Comparison of ENCODE assay signal across 18 mouse cellular contexts in the genomic region with DNA sequence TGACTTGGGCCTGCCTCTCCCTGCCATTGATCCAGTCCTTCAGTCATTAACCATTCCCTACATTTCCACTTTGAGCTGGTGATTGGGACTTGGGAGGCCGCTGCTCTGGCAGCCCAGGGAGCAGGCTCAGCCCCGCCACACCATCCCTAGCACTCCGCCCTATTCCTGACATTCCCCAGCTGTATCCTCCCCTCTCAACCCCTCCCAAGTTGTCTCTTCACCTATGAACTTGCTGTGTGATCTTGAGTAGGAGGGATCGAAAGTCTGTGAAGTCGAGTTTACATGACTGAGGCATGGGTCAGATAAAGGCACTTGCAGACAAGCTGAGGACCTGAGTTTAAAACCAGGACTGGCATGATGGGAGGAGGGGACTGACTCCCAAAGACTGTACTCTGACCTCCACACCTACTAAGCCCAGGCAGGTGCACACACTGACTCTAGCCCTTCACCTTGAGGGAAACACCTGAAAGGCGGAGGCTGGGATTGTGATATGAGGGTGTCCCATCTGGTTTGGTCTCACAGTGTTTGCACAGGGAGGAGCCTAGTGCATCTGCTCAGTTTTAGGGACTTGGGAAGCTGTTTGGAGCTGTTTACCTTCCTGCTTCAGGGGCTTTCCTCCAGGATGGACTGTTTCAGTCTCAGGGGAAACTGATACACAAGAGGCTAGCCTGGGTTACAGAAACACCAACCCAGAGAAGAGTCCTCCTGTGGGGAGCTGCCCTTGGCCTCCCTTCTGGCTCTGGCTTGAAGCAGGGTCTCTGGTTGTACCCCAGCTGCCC. TPM values are rescaled to one million over a fixed set of nuclear protein-coding genes. Genes with fewer than 3 reads are reported as not detected.
DNase-seq lines count a peak whose midpoint lies in the region; ATAC-seq and TF ChIP-seq lines count a peak whose summit lies in the region.
"Had no signal": no experiment of that assay in that cellular context is flagged by ENCODE, and none has a peak within 500 bp of the region (broad histone marks: within the 10 kb centered on the region; RNA-seq: fewer than 3 reads in every experiment).

No protein-coding gene starts in this region.

- peaks cover 60% of the 10 kb centered on the region for H3K36me3 ChIP-seq in limb, embryonic 10.5 days
- no peaks in the 10 kb centered on the region for H3K36me3 ChIP-seq in midbrain, embryonic 11.5 days (ENCODE audit: control insufficient read depth, insufficient read depth, low read length)

- no peak for ATAC-seq in midbrain, embryonic 11.5 days (ENCODE audit: low FRiP score)
- ATAC-seq: CD4-positive, CD25-positive, alpha-beta regulatory T cell, adult 4 months; hindbrain, postnatal 0 days; midbrain, embryonic 16.5 days had no signal

- TF ChIP-seq CTCF in cerebellum, adult 2 months (IDR thresholded peaks at IDR 0.05; ENCODE audit: borderline replicate concordance, insufficient read depth, low read depth, low read length): no peak

- DNase-seq in cerebellum, adult 9-11 months: peak; percentile 7
- DNase-seq in cerebellum, adult 2 months: no peak
- peak; percentile 32 for DNase-seq in testis, postnatal 10 days (ENCODE audit: low spot score)
- DNase-seq in testis, postnatal 14 days (ENCODE audit: low spot score): no peak
- peak; percentile 27 for DNase-seq in limb, embryonic 10.5 days (ENCODE audit: low spot score)
- DNase-seq in midbrain, embryonic 11.5 days (ENCODE audit: low spot score, missing footprints): no peak
- no peak for DNase-seq in kidney, postnatal 36 days
- no peak for DNase-seq in thymus, postnatal 36 days
- DNase-seq: adrenal gland, adult 2 months; embryo, embryonic 11 days; heart, adult 18-20 months; lung, adult 2 months; lung, postnatal 36 days; retina, postnatal 1 day had no signal

- no peak overlapping the region for H3K4me3 ChIP-seq in cerebellum, adult 2 months (replicated peaks; ENCODE audit: insufficient read depth, low read depth, low read length)
- H3K4me3 ChIP-seq in limb, embryonic 10.5 days: no peak overlapping the region
- no peak overlapping the region for H3K4me3 ChIP-seq in midbrain, embryonic 11.5 days (ENCODE audit: low read depth, low read length)
- H3K4me3 ChIP-seq: hindbrain, embryonic 10.5 days had no signal

- no peak overlapping the region for H3K9ac ChIP-seq in midbrain, embryonic 11.5 days (ENCODE audit: low read length)

- 0 out of 2 replicates have a peak, but pooled peaks cover 3% of the 10 kb centered on the region for H3K4me1 ChIP-seq in cerebellum, adult 2 months (ENCODE audit: control insufficient read depth, insufficient read depth, low read length)
- peaks cover 27% of the 10 kb centered on the region for H3K4me1 ChIP-seq in limb, embryonic 10.5 days
- peaks cover 3% of the 10 kb centered on the region; the same call in 1 of the 2 replicates for H3K4me1 ChIP-seq in midbrain, embryonic 11.5 days (ENCODE audit: control insufficient read depth, insufficient read depth, low read length)

- H3K9me3 ChIP-seq in limb, embryonic 10.5 days (replicated peaks): no peaks in the 10 kb centered on the region
- H3K9me3 ChIP-seq in midbrain, embryonic 11.5 days (ENCODE audit: control insufficient read depth, low read length): no peaks in the 10 kb centered on the region
- H3K9me3 ChIP-seq: hindbrain, embryonic 10.5 days had no signal

- no peak for TF ChIP-seq POLR2A in cerebellum, adult 2 months (IDR thresholded peaks at IDR 0.05; ENCODE audit: borderline replicate concordance, insufficient read depth, low read length)

- H3K27ac ChIP-seq in cerebellum, adult 2 months (ENCODE audit: insufficient read depth, low read length): no peak overlapping the region
- no peak overlapping the region for H3K27ac ChIP-seq in limb, embryonic 10.5 days
- no peak overlapping the region for H3K27ac ChIP-seq in midbrain, embryonic 11.5 days (ENCODE audit: low read depth, low read length)
- H3K27ac ChIP-seq: hindbrain, embryonic 10.5 days; hindbrain, postnatal 0 days had no signal

- 91% methylated on average over 6 of the region's 6 CpGs for WGBS in cerebellum, adult 2 months
- WGBS in limb, embryonic 10.5 days: 81% methylated on average over 6 of the region's 6 CpGs
- WGBS in midbrain, embryonic 11.5 days: 84% methylated on average over 6 of the region's 6 CpGs

- H3K4me2 ChIP-seq in midbrain, embryonic 11.5 days: no peak overlapping the region

- H3K27me3 ChIP-seq in cerebellum, adult 2 months (ENCODE audit: control insufficient read depth, insufficient read depth, low read length): no peaks in the 10 kb centered on the region
- H3K27me3 ChIP-seq in limb, embryonic 10.5 days (ENCODE audit: low read depth, poor library complexity, severe bottlenecking): no peaks in the 10 kb centered on the region
- no peaks in the 10 kb centered on the region for H3K27me3 ChIP-seq in midbrain, embryonic 11.5 days (ENCODE audit: control insufficient read depth, insufficient read depth, low read length)

RNA-seq across cellular contexts. Expression of a gene that starts 2.5 kb away (rescaled TPM):
- 0.43 and 0.44 TPM in 2 replicates for polyA plus RNA-seq in cerebellum, adult 2 months (2012; rRNA removed)
- polyA plus RNA-seq in limb, embryonic 10.5 days (2016; fragmentation: Nextera tagmentation; extraction: Ambion mirVana): 34.2 and 38.4 TPM in 2 replicates
- polyA plus RNA-seq in midbrain, embryonic 11.5 days (2014; fragmentation: Nextera tagmentation; extraction: Ambion mirVana): 14.9 and 16.3 TPM in 2 replicates

RNA-seq across cellular contexts. Expression of a gene that starts 6.6 kb away (rescaled TPM):
- polyA plus RNA-seq in cerebellum, adult 2 months (2012; rRNA removed): 163 and 179 TPM in 2 replicates
- 123 and 131 TPM in 2 replicates for polyA plus RNA-seq in limb, embryonic 10.5 days (2016; fragmentation: Nextera tagmentation; extraction: Ambion mirVana)
- 99.0 and 99.2 TPM in 2 replicates for polyA plus RNA-seq in midbrain, embryonic 11.5 days (2014; fragmentation: Nextera tagmentation; extraction: Ambion mirVana)

RNA-seq across cellular contexts. Expression of a gene that starts 7.7 kb away (rescaled TPM):
- polyA plus RNA-seq in cerebellum, adult 2 months (2012; rRNA removed): 9.5 and 9.7 TPM in 2 replicates
- polyA plus RNA-seq in limb, embryonic 10.5 days (2016; fragmentation: Nextera tagmentation; extraction: Ambion mirVana): 6.6 and 6.9 TPM in 2 replicates
- polyA plus RNA-seq in midbrain, embryonic 11.5 days (2014; fragmentation: Nextera tagmentation; extraction: Ambion mirVana): 2.4 and 3.3 TPM in 2 replicates
- polyA plus RNA-seq: CD4-positive, CD25-positive, alpha-beta regulatory T cell, adult 4 months had no signal

RNA-seq across cellular contexts. Expression of a gene that starts 21.5 kb away (rescaled TPM):
- polyA plus RNA-seq in cerebellum, adult 2 months (2012; rRNA removed): 53.0 and 59.8 TPM in 2 replicates
- polyA plus RNA-seq in limb, embryonic 10.5 days (2016; fragmentation: Nextera tagmentation; extraction: Ambion mirVana): 77.4 and 87.2 TPM in 2 replicates
- 62.6 and 73.0 TPM in 2 replicates for polyA plus RNA-seq in midbrain, embryonic 11.5 days (2014; fragmentation: Nextera tagmentation; extraction: Ambion mirVana)

RNA-seq across cellular contexts. Expression of a gene that starts 32.2 kb away (rescaled TPM):
- polyA plus RNA-seq in cerebellum, adult 2 months (2012; rRNA removed): 7.3 and 8.0 TPM in 2 replicates
- 4.3 and 5.4 TPM in 2 replicates for polyA plus RNA-seq in limb, embryonic 10.5 days (2016; fragmentation: Nextera tagmentation; extraction: Ambion mirVana)
- 2.9 and 3.3 TPM in 2 replicates for polyA plus RNA-seq in midbrain, embryonic 11.5 days (2014; fragmentation: Nextera tagmentation; extraction: Ambion mirVana)

Comparison
In these comparisons a context has a peak if more than half of its experiments do, and no peak if none do; other contexts are left out.
1. DNase-seq: peak in cerebellum, adult 9-11 months (single experiment), testis, postnatal 10 days (single experiment) and limb, embryonic 10.5 days (single experiment); none in cerebellum, adult 2 months (0 of 2), testis, postnatal 14 days (single experiment), midbrain, embryonic 11.5 days (single experiment), kidney, postnatal 36 days (0 of 2) and thymus, postnatal 36 days (0 of 2).
2. RNA of a gene that starts 2.5 kb away (polyA plus RNA-seq): 34.2 to 38.4 TPM in limb, embryonic 10.5 days and 14.9 to 16.3 TPM in midbrain, embryonic 11.5 days; 0.43 to 0.44 TPM in cerebellum, adult 2 months; every median in the first group is over 10 times any median in the second.